Mouse (Mus musculus) kidney, postnatal 0 days (tissue): ENCODE measurements at regions not wholly inside any gene's neighbourhood (a gene's known extent, or its start where the extent isn't known, plus 50 kb on each side); places are given as distances from the start of the nearest gene placed in this dataset.

Experiments used
- ATAC-seq: fragments of 200-750 bp; cut with Nextera tagmentation; replicated peaks from 2 replicates; pipeline ENCODE4 v1.8.0; 2017; ENCODE audit warnings: low read depth, moderate number of reproducible peaks, moderate TSS enrichment, moderate library complexity; ENCODE audit not compliant: low FRiP score
- DNase-seq: peaks from one replicate; pipeline ENCODE4 v3.0.0-alpha.2; 2016; ENCODE audit warnings: low spot score
- H3K27ac ChIP-seq: fragments of 300-500 bp; sonication (generic); 2 replicates; pipeline ENCODE4 v1.5.1; 2014; ENCODE audit warnings: mild to moderate bottlenecking
- H3K27me3 ChIP-seq: fragments of 300-500 bp; sonication (generic); 2 replicates; pipeline ENCODE4 v1.6.1; 2014; ENCODE audit warnings: low read length, mixed read lengths; ENCODE audit not compliant: insufficient read depth
- H3K36me3 ChIP-seq: fragments of 300-500 bp; sonication (generic); 2 replicates; pipeline ENCODE4 v1.6.1; 2014; ENCODE audit warnings: low read length, mixed read lengths; ENCODE audit not compliant: insufficient read depth
- H3K4me1 ChIP-seq: fragments of 300-500 bp; sonication (generic); replicated peaks from 2 replicates; pipeline ENCODE4 v1.6.1; 2014; ENCODE audit warnings: antibody characterized with exemption, low read length, mixed read lengths; ENCODE audit not compliant: insufficient read depth
- H3K4me2 ChIP-seq: fragments of 300-500 bp; sonication (generic); 2 replicates; pipeline ENCODE4 v1.6.1; 2014; ENCODE audit warnings: mild to moderate bottlenecking, low read length, moderate library complexity, mixed read lengths
- H3K4me3 ChIP-seq: fragments of 300-500 bp; sonication (generic); replicated peaks from 2 replicates; pipeline ENCODE4 v1.5.1; 2014; ENCODE audit warnings: low read depth, low read length
- H3K9ac ChIP-seq: fragments of 300-500 bp; sonication (generic); 2 replicates; pipeline ENCODE4 v1.6.1; 2014; ENCODE audit warnings: low read depth, low read length
- H3K9me3 ChIP-seq: fragments of 300-500 bp; sonication (generic); replicated peaks from 2 replicates; pipeline ENCODE4 v1.6.1; 2016; ENCODE audit warnings: low read length, inconsistent platforms, mixed read lengths
- CTCF ChIP-seq: IDR thresholded peaks from 2 replicates; pipeline ENCODE4 v1.5.1; 2016; ENCODE audit warnings: antibody characterized with exemption, low read depth, mild to moderate bottlenecking, moderate library complexity
- WGBS: fragments of 180-500 bp; shearing (Covaris S2); extraction: QIAGEN DNeasy Blood & Tissue Kit; methylation state at CpG from one replicate; pipeline ENCODE4 v1.1.7; 2014; 5-methylcytosine and 5-hydroxymethylcytosine counted together

DNA sequence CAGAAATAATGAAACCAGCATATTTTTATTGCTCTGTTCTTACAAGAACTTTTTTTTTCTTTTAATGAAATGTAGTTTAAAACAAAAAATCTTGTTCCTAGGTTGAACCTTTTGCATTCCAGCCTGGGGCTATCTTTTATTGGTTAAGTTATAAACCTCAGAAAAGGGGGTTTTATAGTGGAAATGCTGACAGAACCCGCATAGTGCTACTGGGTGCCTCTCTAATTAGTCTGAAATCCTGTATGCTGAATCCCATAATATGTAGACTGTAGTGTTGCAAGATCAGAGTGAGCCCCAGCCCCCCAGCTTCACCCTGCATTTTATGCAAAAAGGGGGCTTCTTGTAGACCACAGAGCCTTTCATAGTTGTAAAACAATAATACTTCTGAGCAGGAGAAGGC is 164.4 kb upstream of the Atp5g3 start:
- Histone ChIP-seq H3K27ac (no peak overlapping the region), H3K36me3 (no peaks in the 10 kb centered on the region), H3K27me3 (no peaks in the 10 kb centered on the region), H3K4me1 (no peaks in the 10 kb centered on the region), H3K9ac (no peak overlapping the region), H3K9me3 (no peaks in the 10 kb centered on the region), H3K4me2 (no peak overlapping the region), H3K4me3 (no peak overlapping the region)
- ATAC-seq (no peak), DNase-seq (no peak)
- 47% methylated on average over 1 of the region's 1 CpGs for WGBS
- no peak for TF ChIP-seq CTCF

DNA sequence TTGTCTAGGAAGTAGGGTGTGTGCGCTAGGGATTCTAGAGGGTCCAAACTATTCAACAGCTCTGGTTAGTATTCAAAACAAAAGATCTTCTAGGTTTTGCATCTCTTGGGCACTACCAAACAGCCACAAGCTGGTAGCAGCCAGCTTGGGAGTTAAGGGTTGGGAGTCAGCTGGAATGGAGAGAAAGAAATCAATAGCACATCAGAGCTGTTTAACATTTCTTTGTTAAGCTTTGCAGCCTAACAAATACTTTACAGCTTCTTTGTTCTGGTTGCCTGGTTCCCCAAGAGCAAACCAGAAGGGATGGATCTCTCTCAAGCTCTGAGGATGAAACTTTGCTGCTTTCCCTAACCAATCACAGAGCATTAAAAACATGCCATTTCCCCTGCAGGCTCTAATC is 162.3 kb upstream of the Atp5g3 start:
- Histone ChIP-seq H3K9me3 (no peaks in the 10 kb centered on the region), H3K9ac (no peak overlapping the region), H3K4me1 (no peaks in the 10 kb centered on the region), H3K27ac (no peak overlapping the region), H3K36me3 (no peaks in the 10 kb centered on the region), H3K27me3 (no peaks in the 10 kb centered on the region), H3K4me2 (no peak overlapping the region), H3K4me3 (no peak overlapping the region)
- ATAC-seq (no peak), DNase-seq (no peak)
- no peak for TF ChIP-seq CTCF
- WGBS = 93% methylated on average over 1 of the region's 1 CpGs

DNA sequence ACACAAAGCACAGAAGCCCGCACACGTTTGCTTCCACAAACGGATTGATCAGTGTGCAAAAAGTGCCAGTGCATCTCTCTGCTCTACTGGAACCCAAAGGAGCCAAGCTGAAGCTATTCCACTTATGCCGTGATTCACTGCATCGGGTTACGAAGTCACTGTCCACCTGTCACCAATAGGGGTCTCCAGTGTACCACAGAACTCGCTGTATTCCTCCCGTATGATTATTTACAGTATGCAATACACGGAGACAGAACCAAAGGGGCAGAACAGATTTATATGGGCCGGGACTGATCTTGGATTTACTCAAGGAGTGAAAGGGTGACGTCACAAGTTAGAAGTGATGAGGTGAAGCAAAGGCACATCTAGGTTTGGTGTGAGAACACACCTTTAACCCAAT is 155.5 kb upstream of the Atp5g3 start:
- Histone ChIP-seq H3K9me3 (no peaks in the 10 kb centered on the region), H3K36me3 (no peaks in the 10 kb centered on the region), H3K27me3 (peaks cover 6% of the 10 kb centered on the region), H3K4me3 (no peak overlapping the region), H3K9ac (no peak overlapping the region), H3K4me1 (no peaks in the 10 kb centered on the region), H3K4me2 (no peak overlapping the region), H3K27ac (no peak overlapping the region)
- 4% methylated on average over 11 of the region's 11 CpGs for WGBS
- DNase-seq (peak; percentile 90), ATAC-seq (peak; percentile 68)
- peak; percentile 94 for TF ChIP-seq CTCF

DNA sequence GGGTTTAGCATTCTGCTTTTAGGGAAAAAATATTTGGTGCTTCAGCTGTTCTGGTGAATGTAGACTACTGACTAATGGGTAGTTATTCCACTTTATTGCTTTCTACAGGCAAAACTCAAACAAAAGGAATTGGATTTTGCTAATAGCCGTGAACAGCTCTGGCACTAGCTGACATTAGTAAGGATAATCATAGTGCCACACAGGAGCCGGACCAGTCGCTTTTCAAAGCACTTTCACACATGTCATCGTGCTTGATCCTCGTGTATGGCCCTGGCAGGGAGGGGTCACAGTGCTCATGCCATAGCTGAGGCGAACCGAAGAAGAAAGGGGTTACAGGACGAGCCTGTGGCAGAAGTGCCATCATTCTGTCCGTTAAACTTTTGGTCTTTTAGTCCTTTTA is 153.2 kb upstream of the Atp5g3 start:
- H3K9me3 ChIP-seq = no peaks in the 10 kb centered on the region
- no peak for TF ChIP-seq CTCF
- H3K9ac ChIP-seq = no peak overlapping the region
- no peaks in the 10 kb centered on the region for H3K36me3 ChIP-seq
- peaks cover 6% of the 10 kb centered on the region for H3K27me3 ChIP-seq
- H3K4me3 ChIP-seq = no peak overlapping the region
- DNase-seq (no peak), ATAC-seq (no peak)
- H3K4me1 ChIP-seq = no peaks in the 10 kb centered on the region
- WGBS = 53% methylated on average over 9 of the region's 9 CpGs
- no peak overlapping the region for H3K27ac ChIP-seq
- no peak overlapping the region for H3K4me2 ChIP-seq

DNA sequence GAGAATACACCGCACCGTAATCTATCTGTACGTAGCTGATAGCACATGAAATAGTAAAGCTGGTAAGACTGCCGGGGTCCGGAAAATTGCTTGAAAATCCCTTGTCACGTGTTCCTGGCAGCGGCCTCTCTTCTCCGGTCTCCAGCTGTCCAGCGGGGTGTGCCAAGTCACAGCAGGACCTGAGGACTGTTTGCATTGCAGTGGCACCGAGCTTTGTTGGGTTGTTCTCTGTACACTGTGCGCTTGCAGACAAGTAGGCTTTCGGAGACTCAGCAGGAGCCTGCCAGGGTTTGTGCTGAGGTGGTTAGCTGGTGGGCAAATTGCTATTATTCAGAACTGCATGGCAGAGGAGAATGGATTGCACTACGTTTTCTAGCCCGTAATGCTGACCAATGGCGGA is 152.7 kb upstream of the Atp5g3 start:
- H3K27me3 ChIP-seq = peaks cover 6% of the 10 kb centered on the region
- no peak overlapping the region for H3K4me2 ChIP-seq
- no peak for TF ChIP-seq CTCF
- no peak overlapping the region for H3K27ac ChIP-seq
- DNase-seq (no peak), ATAC-seq (no peak)
- H3K4me1 ChIP-seq = no peaks in the 10 kb centered on the region
- no peaks in the 10 kb centered on the region for H3K9me3 ChIP-seq
- 76% methylated on average over 15 of the region's 15 CpGs for WGBS
- H3K36me3 ChIP-seq = no peaks in the 10 kb centered on the region
- H3K9ac ChIP-seq = no peak overlapping the region
- no peak overlapping the region for H3K4me3 ChIP-seq

DNA sequence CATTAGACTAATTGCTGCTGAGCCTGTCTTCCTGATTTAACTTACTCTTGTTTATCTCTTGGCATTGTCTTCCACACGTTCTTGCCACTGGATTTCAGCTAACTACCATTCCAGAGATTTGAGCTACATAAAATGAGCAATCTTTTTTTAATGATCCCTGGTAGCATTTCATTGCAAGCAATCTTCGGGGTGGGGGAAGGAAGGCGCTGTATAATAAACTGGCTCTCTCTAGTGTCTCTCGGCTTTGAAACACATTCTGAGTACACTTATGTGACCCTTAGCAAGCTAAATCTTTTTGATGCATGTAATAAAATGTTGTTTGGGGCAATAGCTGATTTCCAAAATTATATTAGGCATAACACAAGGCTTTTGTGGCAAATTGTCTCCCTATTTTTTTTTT is 152.2 kb upstream of the Atp5g3 start:
- Histone ChIP-seq H3K4me2 (no peak overlapping the region), H3K27me3 (peaks cover 6% of the 10 kb centered on the region), H3K27ac (no peak overlapping the region), H3K36me3 (no peaks in the 10 kb centered on the region), H3K9ac (no peak overlapping the region), H3K4me3 (no peak overlapping the region), H3K4me1 (no peaks in the 10 kb centered on the region), H3K9me3 (no peaks in the 10 kb centered on the region)
- TF ChIP-seq CTCF = no peak
- DNase-seq = no peak
- ATAC-seq = no peak
- 54% methylated on average over 4 of the region's 4 CpGs for WGBS

DNA sequence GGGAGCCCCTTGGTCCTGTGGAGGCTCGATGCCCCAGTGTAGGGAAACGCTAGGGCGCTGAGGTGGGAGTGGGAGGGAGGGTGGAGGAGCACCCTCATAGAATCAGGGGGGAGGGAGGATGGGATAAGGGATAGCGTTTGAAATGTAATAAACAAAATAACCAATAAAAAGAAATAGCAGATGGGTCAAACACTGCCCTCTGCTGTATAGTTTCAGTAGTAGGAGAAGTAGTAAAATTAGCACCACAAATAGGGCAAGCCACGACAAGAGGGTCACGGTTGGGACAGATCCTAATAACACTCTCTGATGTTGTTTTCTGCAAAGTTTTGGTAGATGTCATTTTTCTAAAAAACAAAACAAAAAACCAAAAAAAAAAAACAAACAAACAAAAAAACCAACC is 131.3 kb upstream of the Atp5g3 start:
- TF ChIP-seq CTCF = peak; percentile 50
- DNase-seq (peak; percentile 26), ATAC-seq (no peak)
- 76% methylated on average over 6 of the region's 6 CpGs for WGBS
- no peak overlapping the region for H3K4me3 ChIP-seq
- H3K9ac ChIP-seq = no peak overlapping the region
- no peak overlapping the region for H3K4me2 ChIP-seq
- H3K27ac ChIP-seq = no peak overlapping the region
- H3K36me3 ChIP-seq = no peaks in the 10 kb centered on the region
- no peaks in the 10 kb centered on the region for H3K9me3 ChIP-seq
- H3K27me3 ChIP-seq = no peaks in the 10 kb centered on the region
- H3K4me1 ChIP-seq = no peaks in the 10 kb centered on the region
